Mouse (Mus musculus): Measurements from ENCODE around the gene Crtc1.

- TF ChIP-seq CTCF (IDR thresholded peaks at IDR 0.05; ENCODE audit: extremely low read depth, insufficient read length, insufficient replicate concordance, low read depth, low read length): no peak
- TF ChIP-seq POLR2A (IDR thresholded peaks at IDR 0.05; ENCODE audit: low read depth, low read length): no peak
Observed at GRCm38 (mm10) chr8:70354004-70354403, 85.4 kb downstream of the Crtc1 start.
